Mouse (Mus musculus): Measurements from ENCODE around the gene Pink1. TPM values are rescaled to one million over a fixed set of nuclear protein-coding genes. Genes with fewer than 3 reads are reported as not detected.

Gene Pink1
- polyA plus RNA-seq, 1 experiment, result 134 TPM

- no peak for TF ChIP-seq CTCF (IDR thresholded peaks at IDR 0.05; ENCODE audit: control insufficient read depth, insufficient read depth, insufficient replicate concordance, low read depth, low read length)
- no peak for TF ChIP-seq POLR2A (IDR thresholded peaks at IDR 0.05; ENCODE audit: control insufficient read depth, low read depth, low read length)
- Histone ChIP-seq H3K4me1 (ENCODE audit: control insufficient read depth, insufficient read depth, low read length) (no peaks in the 10 kb centered on the region), H3K27me3 (ENCODE audit: control insufficient read depth, insufficient read depth, low read length) (no peaks in the 10 kb centered on the region), H3K4me3 (ENCODE audit: control insufficient read depth, low read depth, low read length) (no peak overlapping the region), H3K36me3 (ENCODE audit: control insufficient read depth, insufficient read depth, low read length) (no peaks in the 10 kb centered on the region), H3K27ac (ENCODE audit: control insufficient read depth, insufficient read depth, low read depth, low read length) (no peak overlapping the region)
Measured at GRCm38 (mm10) chr4:138352692-138353091, 26.6 kb upstream of the Pink1 start.

- no peaks in the 10 kb centered on the region for H3K36me3 ChIP-seq (ENCODE audit: control insufficient read depth, insufficient read depth, low read length)
- no peak overlapping the region for H3K27ac ChIP-seq (ENCODE audit: control insufficient read depth, insufficient read depth, low read depth, low read length)
- H3K4me1 ChIP-seq (ENCODE audit: control insufficient read depth, insufficient read depth, low read length), result no peaks in the 10 kb centered on the region
- no peaks in the 10 kb centered on the region for H3K27me3 ChIP-seq (ENCODE audit: control insufficient read depth, insufficient read depth, low read length)
- H3K4me3 ChIP-seq (ENCODE audit: control insufficient read depth, low read depth, low read length), result no peak overlapping the region
- no peak for TF ChIP-seq POLR2A (IDR thresholded peaks at IDR 0.05; ENCODE audit: control insufficient read depth, low read depth, low read length)
Measured at GRCm38 (mm10) chr4:138351821-138352220, 25.7 kb upstream of the Pink1 start.

GRCm38 (mm10) chr4:138348716-138349115, 22.6 kb upstream of the Pink1 start:
- Histone ChIP-seq H3K27ac (ENCODE audit: control insufficient read depth, insufficient read depth, low read depth, low read length) (no peak overlapping the region; the same call in 1 of the 2 replicates), H3K4me3 (ENCODE audit: control insufficient read depth, low read depth, low read length) (no peak overlapping the region), H3K4me1 (ENCODE audit: control insufficient read depth, insufficient read depth, low read length) (no peaks in the 10 kb centered on the region), H3K36me3 (ENCODE audit: control insufficient read depth, insufficient read depth, low read length) (no peaks in the 10 kb centered on the region), H3K27me3 (ENCODE audit: control insufficient read depth, insufficient read depth, low read length) (no peaks in the 10 kb centered on the region)
- TF ChIP-seq CTCF (IDR thresholded peaks at IDR 0.05; ENCODE audit: control insufficient read depth, insufficient read depth, insufficient replicate concordance, low read depth, low read length) (no peak), POLR2A (IDR thresholded peaks at IDR 0.05; ENCODE audit: control insufficient read depth, low read depth, low read length) (no peak)

GRCm38 (mm10) chr4:138347280-138347679, 21.2 kb upstream of the Pink1 start:
- no peaks in the 10 kb centered on the region for H3K27me3 ChIP-seq (ENCODE audit: control insufficient read depth, insufficient read depth, low read length)

GRCm38 (mm10) chr4:138344891-138345545, 18.9 kb upstream of the Pink1 start:
- Histone ChIP-seq H3K4me3 (ENCODE audit: control insufficient read depth, low read depth, low read length) (no peak overlapping the region), H3K27ac (ENCODE audit: control insufficient read depth, insufficient read depth, low read depth, low read length) (no peak overlapping the region), H3K4me1 (ENCODE audit: control insufficient read depth, insufficient read depth, low read length) (no peaks in the 10 kb centered on the region), H3K27me3 (ENCODE audit: control insufficient read depth, insufficient read depth, low read length) (no peaks in the 10 kb centered on the region), H3K36me3 (ENCODE audit: control insufficient read depth, insufficient read depth, low read length) (no peaks in the 10 kb centered on the region)
- no peak for TF ChIP-seq POLR2A (IDR thresholded peaks at IDR 0.05; ENCODE audit: control insufficient read depth, low read depth, low read length)
- TF ChIP-seq CTCF (IDR thresholded peaks at IDR 0.05; ENCODE audit: control insufficient read depth, insufficient read depth, insufficient replicate concordance, low read depth, low read length), result no peak

More at GRCm38 (mm10) chr4:138347280-138347679, 21.2 kb upstream of the Pink1 start:
- TF ChIP-seq POLR2A (IDR thresholded peaks at IDR 0.05; ENCODE audit: control insufficient read depth, low read depth, low read length) (no peak), CTCF (IDR thresholded peaks at IDR 0.05; ENCODE audit: control insufficient read depth, insufficient read depth, insufficient replicate concordance, low read depth, low read length) (no peak)
- H3K4me3 ChIP-seq (ENCODE audit: control insufficient read depth, low read depth, low read length), result no peak overlapping the region
- no peaks in the 10 kb centered on the region for H3K4me1 ChIP-seq (ENCODE audit: control insufficient read depth, insufficient read depth, low read length)
- no peak overlapping the region for H3K27ac ChIP-seq (ENCODE audit: control insufficient read depth, insufficient read depth, low read depth, low read length)
- H3K36me3 ChIP-seq (ENCODE audit: control insufficient read depth, insufficient read depth, low read length), result no peaks in the 10 kb centered on the region

- Histone ChIP-seq H3K36me3 (ENCODE audit: control insufficient read depth, insufficient read depth, low read length) (no peaks in the 10 kb centered on the region), H3K4me1 (ENCODE audit: control insufficient read depth, insufficient read depth, low read length) (no peaks in the 10 kb centered on the region), H3K4me3 (ENCODE audit: control insufficient read depth, low read depth, low read length) (no peak overlapping the region), H3K27me3 (ENCODE audit: control insufficient read depth, insufficient read depth, low read length) (no peaks in the 10 kb centered on the region), H3K27ac (ENCODE audit: control insufficient read depth, insufficient read depth, low read depth, low read length) (no peak overlapping the region; the same call in 1 of the 2 replicates)
- TF ChIP-seq POLR2A (IDR thresholded peaks at IDR 0.05; ENCODE audit: control insufficient read depth, low read depth, low read length) (no peak), CTCF (IDR thresholded peaks at IDR 0.05; ENCODE audit: control insufficient read depth, insufficient read depth, insufficient replicate concordance, low read depth, low read length) (no peak)
Measured at GRCm38 (mm10) chr4:138343341-138343837, 17.3 kb upstream of the Pink1 start.

GRCm38 (mm10) chr4:138342778-138343177, 16.7 kb upstream of the Pink1 start:
- H3K4me1 ChIP-seq (ENCODE audit: control insufficient read depth, insufficient read depth, low read length), result no peaks in the 10 kb centered on the region
- H3K36me3 ChIP-seq (ENCODE audit: control insufficient read depth, insufficient read depth, low read length), result no peaks in the 10 kb centered on the region
- no peak overlapping the region for H3K4me3 ChIP-seq (ENCODE audit: control insufficient read depth, low read depth, low read length)
- no peak overlapping the region for H3K27ac ChIP-seq (ENCODE audit: control insufficient read depth, insufficient read depth, low read depth, low read length)
- H3K27me3 ChIP-seq (ENCODE audit: control insufficient read depth, insufficient read depth, low read length), result no peaks in the 10 kb centered on the region
- TF ChIP-seq POLR2A (IDR thresholded peaks at IDR 0.05; ENCODE audit: control insufficient read depth, low read depth, low read length), result no peak
- no peak for TF ChIP-seq CTCF (IDR thresholded peaks at IDR 0.05; ENCODE audit: control insufficient read depth, insufficient read depth, insufficient replicate concordance, low read depth, low read length)

Measured in testis, adult 2 months (tissue).